ENCODE assay signal across 24 mouse cellular contexts in genomic region chr5:112359520-112359919, GRCm38 (mm10). TPM values are rescaled to one million over a fixed set of nuclear protein-coding genes. Genes with fewer than 3 reads are reported as not detected.
DNase-seq lines count a peak whose midpoint lies in the region; ATAC-seq lines count a peak whose summit lies in the region.
"Had no signal": no experiment of that assay in that cellular context is flagged by ENCODE, and none has a peak within 500 bp of the region (broad histone marks: within the 10 kb centered on the region; RNA-seq: fewer than 3 reads in every experiment).

No protein-coding gene starts in this region.

- H3K9me3 ChIP-seq in forebrain, embryonic 10.5 days = no peaks in the 10 kb centered on the region
- no peaks in the 10 kb centered on the region for H3K9me3 ChIP-seq in forebrain, embryonic 12.5 days
- H3K9me3 ChIP-seq in liver, embryonic 15.5 days (replicated peaks) = no peaks in the 10 kb centered on the region
- H3K9me3 ChIP-seq: embryonic facial prominence, embryonic 12.5 days; hindbrain, embryonic 12.5 days; midbrain, embryonic 15.5 days had no signal

- H3K27ac ChIP-seq in forebrain, embryonic 10.5 days = peak overlapping the region; percentile 26; the same call in 1 of the 2 replicates
- no peak overlapping the region for H3K27ac ChIP-seq in forebrain, embryonic 12.5 days
- H3K27ac ChIP-seq in liver, embryonic 15.5 days (replicated peaks) = peak overlapping the region; percentile 70
- H3K27ac ChIP-seq: embryonic facial prominence, embryonic 12.5 days; heart, adult 2 months; hindbrain, embryonic 12.5 days; limb, embryonic 13.5 days; macrophage; midbrain, embryonic 15.5 days had no signal

- no peak overlapping the region for H3K4me3 ChIP-seq in forebrain, embryonic 10.5 days
- H3K4me3 ChIP-seq in forebrain, embryonic 12.5 days (replicated peaks) = no peak overlapping the region
- H3K4me3 ChIP-seq in liver, embryonic 15.5 days (replicated peaks) = no peak overlapping the region
- H3K4me3 ChIP-seq: embryonic facial prominence, embryonic 12.5 days; heart, adult 2 months; hindbrain, embryonic 12.5 days; limb, embryonic 13.5 days; midbrain, embryonic 15.5 days; myocyte had no signal

- H3K4me2 ChIP-seq in forebrain, embryonic 12.5 days = no peak overlapping the region
- H3K4me2 ChIP-seq in liver, embryonic 15.5 days = peak overlapping the region; percentile 46
- H3K4me2 ChIP-seq: embryonic facial prominence, embryonic 12.5 days; hindbrain, embryonic 12.5 days; limb, embryonic 13.5 days; midbrain, embryonic 15.5 days had no signal

- H3K27me3 ChIP-seq in forebrain, embryonic 10.5 days (ENCODE audit: poor library complexity, severe bottlenecking) = no peaks in the 10 kb centered on the region
- H3K27me3 ChIP-seq in forebrain, embryonic 12.5 days = no peaks in the 10 kb centered on the region
- no peaks in the 10 kb centered on the region for H3K27me3 ChIP-seq in liver, embryonic 15.5 days
- H3K27me3 ChIP-seq: embryonic facial prominence, embryonic 12.5 days; hindbrain, embryonic 12.5 days; limb, embryonic 13.5 days; midbrain, embryonic 15.5 days had no signal

- H3K4me1 ChIP-seq in forebrain, embryonic 10.5 days = no peaks in the 10 kb centered on the region
- H3K4me1 ChIP-seq in forebrain, embryonic 12.5 days = no peaks in the 10 kb centered on the region
- H3K4me1 ChIP-seq in liver, embryonic 15.5 days (replicated peaks) = peaks cover 42% of the 10 kb centered on the region
- H3K4me1 ChIP-seq: embryonic facial prominence, embryonic 12.5 days; hindbrain, embryonic 12.5 days; midbrain, embryonic 15.5 days had no signal

- 91% methylated on average over 4 of the region's 4 CpGs for WGBS in forebrain, embryonic 10.5 days
- WGBS in forebrain, embryonic 12.5 days = 89% methylated on average over 4 of the region's 4 CpGs
- WGBS in liver, embryonic 15.5 days (ENCODE audit: insufficient replicate concordance) = 24% methylated on average over 4 of the region's 4 CpGs

- no peak for DNase-seq in forebrain, embryonic 10.5 days (ENCODE audit: extremely low spot score, low spot score)
- DNase-seq in MEL-GATA-1-ER (ENCODE audit: extremely low read depth, low read depth) = peak; percentile 96
- no peak for DNase-seq in layer of hippocampus, postnatal 36 days
- no peak for DNase-seq in layer of hippocampus, adult 9-11 months
- DNase-seq in frontal cortex, postnatal 10 days (ENCODE audit: low spot score in 2 of 2) = no peak
- DNase-seq: adrenal gland, postnatal 36 days; cerebellum, adult 8-10 months; gastrocnemius, postnatal 10 days; heart, adult 2 months; heart, postnatal 10 days; kidney, adult 9 months; kidney, postnatal 25 days; spleen, adult 18-20 months; thymus, adult 2 months had no signal

- no peak overlapping the region for H3K9ac ChIP-seq in forebrain, embryonic 12.5 days
- H3K9ac ChIP-seq in liver, embryonic 15.5 days = peak overlapping the region; percentile 35; the same call in 1 of the 2 replicates
- H3K9ac ChIP-seq: embryonic facial prominence, embryonic 12.5 days; hindbrain, embryonic 12.5 days; limb, embryonic 13.5 days; midbrain, embryonic 15.5 days had no signal

- ATAC-seq in forebrain, embryonic 12.5 days (ENCODE audit: low FRiP score) = no peak
- 0 out of 2 replicates have a peak, but pooled peaks have one; percentile 63 for ATAC-seq in erythroid progenitor cell, adult 5-6 weeks (replicated peaks; ENCODE audit: low FRiP score, poor library complexity, severe bottlenecking)
- ATAC-seq in liver, embryonic 15.5 days (ENCODE audit: insufficient read depth) = peak; percentile 80
- ATAC-seq: midbrain, embryonic 15.5 days had no signal

- H3K36me3 ChIP-seq in forebrain, embryonic 10.5 days (replicated peaks) = peaks cover 85% of the 10 kb centered on the region
- peaks cover 68% of the 10 kb centered on the region for H3K36me3 ChIP-seq in forebrain, embryonic 12.5 days (replicated peaks)
- H3K36me3 ChIP-seq in liver, embryonic 15.5 days (replicated peaks) = peaks cover 16% of the 10 kb centered on the region

RNA-seq across cellular contexts. Expression of gene Gm6583, which starts 3.7 kb away (rescaled TPM):
- polyA plus RNA-seq in forebrain, embryonic 10.5 days (2016; fragmentation: Nextera tagmentation; extraction: Ambion mirVana) = 0.19 and 0.31 TPM in 2 replicates
- polyA plus RNA-seq in forebrain, embryonic 12.5 days (2016; fragmentation: Nextera tagmentation; extraction: Ambion mirVana) = 0.22 and 0.31 TPM in 2 replicates
- not detected in 2 replicates for total RNA-seq in erythroid progenitor cell, adult 5-6 weeks (2015; ENCODE audit: low replicate concordance)
- not detected in 2 replicates for total RNA-seq in erythroid progenitor cell, adult 5-6 weeks (2017; ENCODE audit: low replicate concordance)
- polyA plus RNA-seq in liver, embryonic 15.5 days (2015; fragmentation: Nextera tagmentation; extraction: Ambion mirVana) = 0.07 and 0.12 TPM in 2 replicates
- total RNA-seq in layer of hippocampus, postnatal 36 days (2021) = not detected
- total RNA-seq: adrenal gland, postnatal 36 days; gastrocnemius, postnatal 10 days; layer of hippocampus, adult 8-10 months had no signal
- polyA plus RNA-seq: thymus, adult 2 months had no signal

RNA-seq across cellular contexts. Expression of gene Hps4, which starts 16.6 kb away (rescaled TPM):
- polyA plus RNA-seq in forebrain, embryonic 10.5 days (2016; fragmentation: Nextera tagmentation; extraction: Ambion mirVana) = 32.7 and 33.6 TPM in 2 replicates
- 36.1 and 37.3 TPM in 2 replicates for polyA plus RNA-seq in forebrain, embryonic 12.5 days (2016; fragmentation: Nextera tagmentation; extraction: Ambion mirVana)
- 8.0 and 14.1 TPM in 2 replicates for total RNA-seq in erythroid progenitor cell, adult 5-6 weeks (2015; ENCODE audit: low replicate concordance)
- total RNA-seq in erythroid progenitor cell, adult 5-6 weeks (2017; ENCODE audit: low replicate concordance) = 0.64 and 1.9 TPM in 2 replicates
- 10.9 and 13.7 TPM in 2 replicates for polyA plus RNA-seq in liver, embryonic 15.5 days (2015; fragmentation: Nextera tagmentation; extraction: Ambion mirVana)
- 10 to 100 TPM; 37.4 to 38.7 TPM for total RNA-seq in layer of hippocampus, postnatal 36 days (2021)

RNA-seq across cellular contexts. Expression of gene Srrd, which starts 16.7 kb away (rescaled TPM):
- polyA plus RNA-seq in forebrain, embryonic 10.5 days (2016; fragmentation: Nextera tagmentation; extraction: Ambion mirVana) = 47.2 and 48.9 TPM in 2 replicates
- 47.3 and 50.0 TPM in 2 replicates for polyA plus RNA-seq in forebrain, embryonic 12.5 days (2016; fragmentation: Nextera tagmentation; extraction: Ambion mirVana)
- 15.1 and 20.1 TPM in 2 replicates for total RNA-seq in erythroid progenitor cell, adult 5-6 weeks (2015; ENCODE audit: low replicate concordance)
- total RNA-seq in erythroid progenitor cell, adult 5-6 weeks (2017; ENCODE audit: low replicate concordance) = 0.38 and 6.2 TPM in 2 replicates
- 13.8 and 16.4 TPM in 2 replicates for polyA plus RNA-seq in liver, embryonic 15.5 days (2015; fragmentation: Nextera tagmentation; extraction: Ambion mirVana)
- 10 to 100 TPM; 21.9 to 24.8 TPM for total RNA-seq in layer of hippocampus, postnatal 36 days (2021)

RNA-seq across cellular contexts. Expression of gene Tfip11, which starts 33.4 kb away (rescaled TPM):
- polyA plus RNA-seq in forebrain, embryonic 10.5 days (2016; fragmentation: Nextera tagmentation; extraction: Ambion mirVana) = 41.7 and 42.0 TPM in 2 replicates
- polyA plus RNA-seq in forebrain, embryonic 12.5 days (2016; fragmentation: Nextera tagmentation; extraction: Ambion mirVana) = 38.1 and 39.5 TPM in 2 replicates
- 6.3 and 8.6 TPM in 2 replicates for total RNA-seq in erythroid progenitor cell, adult 5-6 weeks (2015; ENCODE audit: low replicate concordance)
- total RNA-seq in erythroid progenitor cell, adult 5-6 weeks (2017; ENCODE audit: low replicate concordance) = 10.5 and 25.9 TPM in 2 replicates
- 12.0 and 13.1 TPM in 2 replicates for polyA plus RNA-seq in liver, embryonic 15.5 days (2015; fragmentation: Nextera tagmentation; extraction: Ambion mirVana)
- 10 to 100 TPM; 40.8 to 42.2 TPM for total RNA-seq in layer of hippocampus, postnatal 36 days (2021)

RNA-seq across cellular contexts. Expression of gene Asphd2, which starts 35.1 kb away (rescaled TPM):
- 11.9 and 15.0 TPM in 2 replicates for polyA plus RNA-seq in forebrain, embryonic 10.5 days (2016; fragmentation: Nextera tagmentation; extraction: Ambion mirVana)
- polyA plus RNA-seq in forebrain, embryonic 12.5 days (2016; fragmentation: Nextera tagmentation; extraction: Ambion mirVana) = 38.6 and 57.3 TPM in 2 replicates
- total RNA-seq in erythroid progenitor cell, adult 5-6 weeks (2015; ENCODE audit: low replicate concordance) = not detected in 2 replicates
- not detected in 2 replicates for total RNA-seq in erythroid progenitor cell, adult 5-6 weeks (2017; ENCODE audit: low replicate concordance)
- polyA plus RNA-seq in liver, embryonic 15.5 days (2015; fragmentation: Nextera tagmentation; extraction: Ambion mirVana) = 0.14 and 0.24 TPM in 2 replicates
- 100 to 1,000 TPM; 203 to 211 TPM for total RNA-seq in layer of hippocampus, postnatal 36 days (2021)
- polyA plus RNA-seq: macrophage had no signal
